Mouse (Mus musculus) liver, postnatal 0 days (tissue): Measurements from ENCODE around the gene Fgd4.

Experiments
- CTCF ChIP-seq: sonication (generic); IDR thresholded peaks from 2 replicates; pipeline ENCODE4 v1.5.1; 2016; ENCODE audit warnings: antibody characterized with exemption, low read depth
- EP300 ChIP-seq: IDR thresholded peaks from 2 replicates; pipeline ENCODE4 v1.6.1; 2016; ENCODE audit warnings: antibody characterized with exemption, low read depth, mild to moderate bottlenecking

GRCm38 (mm10) chr16:16596582-16596981, 3.8 kb downstream of the Fgd4 start:
- peak; percentile 47 for TF ChIP-seq CTCF
- TF ChIP-seq EP300, result no peak
